In the genomic region with DNA sequence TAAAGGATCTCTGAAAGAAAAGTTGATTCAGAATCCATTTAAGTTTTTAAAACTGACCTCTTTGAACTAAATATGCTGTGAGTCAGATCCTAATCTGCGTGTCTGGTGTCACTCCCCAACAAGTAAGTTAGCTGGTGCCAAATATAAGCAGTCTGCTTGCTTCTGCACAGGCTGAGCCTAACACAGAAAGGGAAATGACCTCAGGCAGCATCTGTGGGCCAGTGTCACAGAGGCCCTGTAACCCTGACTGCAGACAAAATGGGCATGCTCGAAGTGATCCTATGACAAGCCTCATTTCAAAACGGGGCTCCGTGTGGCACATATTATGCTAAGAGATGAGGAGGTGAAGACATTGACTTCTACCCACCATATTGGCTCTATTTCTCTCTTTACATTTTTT, we compare ENCODE assay signal across 22 mouse cellular contexts.
DNase-seq lines count a peak whose midpoint lies in the region; ATAC-seq and TF ChIP-seq lines count a peak whose summit lies in the region.
"Had no signal": no experiment of that assay in that cellular context is flagged by ENCODE, and none has a peak within 500 bp of the region (broad histone marks: within the 10 kb centered on the region; RNA-seq: fewer than 3 reads in every experiment).

No protein-coding gene starts in this region.

- no peak overlapping the region for H3K4me3 ChIP-seq in heart, embryonic 15.5 days
- H3K4me3 ChIP-seq in bone marrow macrophage, adult 2 months (ENCODE audit: insufficient read depth, low read length) = peak overlapping the region; percentile 7; the same call in 1 of the 2 replicates
- H3K4me3 ChIP-seq: embryonic facial prominence, embryonic 15.5 days; forebrain, embryonic 15.5 days; left cerebral cortex, adult 2 months; liver, embryonic 13.5 days; midbrain, embryonic 10.5 days had no signal

- no peaks in the 10 kb centered on the region for H3K27me3 ChIP-seq in heart, embryonic 15.5 days
- H3K27me3 ChIP-seq: embryonic facial prominence, embryonic 15.5 days; forebrain, embryonic 15.5 days; liver, embryonic 13.5 days had no signal

- peaks cover 48% of the 10 kb centered on the region for H3K4me1 ChIP-seq in heart, embryonic 15.5 days (replicated peaks)
- H3K4me1 ChIP-seq in bone marrow macrophage, adult 2 months (ENCODE audit: control insufficient read depth, insufficient read depth, low read length) = peaks cover 75% of the 10 kb centered on the region

- ATAC-seq in heart, embryonic 15.5 days (replicated peaks; ENCODE audit: insufficient number of reproducible peaks, insufficient read depth, low FRiP score, low read depth) = no peak
- ATAC-seq: forebrain, embryonic 15.5 days; hindbrain, postnatal 0 days; intestine, postnatal 0 days had no signal

- no peak for TF ChIP-seq CTCF in bone marrow macrophage, adult 2 months (IDR thresholded peaks at IDR 0.05; ENCODE audit: low read depth, low read length)

- no peak overlapping the region for H3K9ac ChIP-seq in heart, embryonic 15.5 days
- H3K9ac ChIP-seq: embryonic facial prominence, embryonic 15.5 days; forebrain, embryonic 15.5 days; liver, embryonic 13.5 days had no signal

- no peaks in the 10 kb centered on the region for H3K36me3 ChIP-seq in heart, embryonic 15.5 days
- H3K36me3 ChIP-seq: embryonic facial prominence, embryonic 15.5 days; forebrain, embryonic 15.5 days; G1E; liver, embryonic 13.5 days had no signal

- no peak for TF ChIP-seq POLR2A in bone marrow macrophage, adult 2 months (IDR thresholded peaks at IDR 0.05; ENCODE audit: borderline replicate concordance, low read depth, low read length)

- WGBS in heart, embryonic 15.5 days = 57% methylated on average over 4 of the region's 4 CpGs

- H3K4me2 ChIP-seq in heart, embryonic 15.5 days = no peak overlapping the region
- H3K4me2 ChIP-seq: embryonic facial prominence, embryonic 15.5 days; forebrain, embryonic 15.5 days; liver, embryonic 13.5 days had no signal

- peak; percentile 36 for DNase-seq in gastrocnemius, adult 18-20 months (ENCODE audit: low spot score)
- no peak for DNase-seq in gastrocnemius, postnatal 25 days
- DNase-seq in heart, adult 9 months (ENCODE audit: low spot score in 2 of 2) = no peak
- DNase-seq in 3T3-L1 (ENCODE audit: low read depth, low spot score) = peak; percentile 69
- DNase-seq in cerebellum, adult 8-10 months = no peak
- no peak for DNase-seq in kidney, postnatal 10 days
- DNase-seq: adrenal gland, postnatal 10 days; cerebellum, adult 9-11 months; kidney, postnatal 4 days; liver, embryonic 13.5 days; lung, adult 2 months; right cerebral cortex, postnatal 14 days; thymus, postnatal 25 days had no signal

- H3K9me3 ChIP-seq in heart, embryonic 15.5 days (replicated peaks) = no peaks in the 10 kb centered on the region
- H3K9me3 ChIP-seq: embryonic facial prominence, embryonic 15.5 days; forebrain, embryonic 15.5 days; G1E; liver, embryonic 13.5 days; midbrain, embryonic 10.5 days had no signal

- H3K27ac ChIP-seq in heart, embryonic 15.5 days = 0 out of 2 replicates have a peak overlapping the region, but pooled peaks have one; percentile 26
- H3K27ac ChIP-seq in bone marrow macrophage, adult 2 months (ENCODE audit: insufficient read depth, low read depth, low read length) = peak overlapping the region; percentile 79
- H3K27ac ChIP-seq: embryonic facial prominence, embryonic 15.5 days; forebrain, embryonic 15.5 days; hindbrain, postnatal 0 days; left cerebral cortex, adult 2 months; liver, embryonic 13.5 days; midbrain, embryonic 10.5 days had no signal

Comparison
In these comparisons a context has a peak if more than half of its experiments do, and no peak if none do; other contexts are left out.
1. DNase-seq: peak in gastrocnemius, adult 18-20 months (single experiment) and 3T3-L1 (single experiment); none in gastrocnemius, postnatal 25 days (single experiment), heart, adult 9 months (0 of 2), cerebellum, adult 8-10 months (single experiment) and kidney, postnatal 10 days (single experiment).